8 mouse cellular contexts compared by ENCODE assay signal in the genomic region with DNA sequence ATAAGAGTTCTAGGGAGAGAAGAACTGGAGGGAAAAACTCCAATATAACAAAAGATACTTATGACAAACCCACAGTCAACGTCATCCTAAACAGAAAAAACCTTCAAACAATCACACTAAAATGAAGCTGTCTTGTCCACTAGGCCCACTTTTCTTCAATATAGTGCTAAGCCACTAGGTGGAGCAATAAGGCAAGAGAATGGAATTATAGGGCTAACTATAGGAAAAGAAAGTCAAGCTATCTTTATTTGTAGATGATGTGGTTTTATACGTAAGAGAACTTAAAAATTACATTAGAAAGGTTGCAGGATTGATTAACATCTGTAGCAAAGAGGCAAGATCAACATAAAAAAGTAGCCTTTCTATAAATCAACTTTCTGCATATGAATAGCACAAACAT.
DNase-seq lines count a peak whose midpoint lies in the region; ATAC-seq and TF ChIP-seq lines count a peak whose summit lies in the region.

No protein-coding gene starts in this region.

- no peaks in the 10 kb centered on the region for H3K36me3 ChIP-seq in forebrain, embryonic 13.5 days (ENCODE audit: poor library complexity, severe bottlenecking)
- no peaks in the 10 kb centered on the region for H3K36me3 ChIP-seq in forebrain, embryonic 15.5 days
- no peaks in the 10 kb centered on the region for H3K36me3 ChIP-seq in limb, embryonic 14.5 days (ENCODE audit: control insufficient read depth, insufficient read depth, low read length)
- H3K36me3 ChIP-seq in limb, embryonic 10.5 days = no peaks in the 10 kb centered on the region

- no peak overlapping the region for H3K27ac ChIP-seq in forebrain, embryonic 13.5 days
- H3K27ac ChIP-seq in forebrain, embryonic 15.5 days (replicated peaks) = no peak overlapping the region
- no peak overlapping the region for H3K27ac ChIP-seq in limb, embryonic 14.5 days (replicated peaks; ENCODE audit: low read depth, low read length)
- H3K27ac ChIP-seq in limb, embryonic 10.5 days = no peak overlapping the region

- no peak overlapping the region for H3K4me3 ChIP-seq in forebrain, embryonic 13.5 days
- H3K4me3 ChIP-seq in forebrain, embryonic 15.5 days = no peak overlapping the region
- H3K4me3 ChIP-seq in limb, embryonic 14.5 days (replicated peaks; ENCODE audit: low read length) = no peak overlapping the region
- no peak overlapping the region for H3K4me3 ChIP-seq in limb, embryonic 10.5 days

- no peak overlapping the region for H3K4me2 ChIP-seq in forebrain, embryonic 13.5 days
- H3K4me2 ChIP-seq in forebrain, embryonic 15.5 days (replicated peaks) = no peak overlapping the region
- no peak overlapping the region for H3K4me2 ChIP-seq in limb, embryonic 14.5 days (replicated peaks; ENCODE audit: low read depth, low read length, severe bottlenecking)

- peak; percentile 59; the same call in 1 of the 2 replicates for ATAC-seq in forebrain, embryonic 13.5 days
- ATAC-seq in forebrain, embryonic 15.5 days (replicated peaks) = no peak
- ATAC-seq in limb, embryonic 14.5 days (ENCODE audit: low FRiP score, low read depth) = no peak
- ATAC-seq in activated CD4-positive, CD25-positive, alpha-beta regulatory T cell, adult 4 months = no peak

- H3K9me3 ChIP-seq in forebrain, embryonic 13.5 days (replicated peaks) = no peaks in the 10 kb centered on the region
- no peaks in the 10 kb centered on the region for H3K9me3 ChIP-seq in forebrain, embryonic 15.5 days
- no peaks in the 10 kb centered on the region for H3K9me3 ChIP-seq in limb, embryonic 14.5 days (ENCODE audit: control insufficient read depth, low read length)
- H3K9me3 ChIP-seq in limb, embryonic 10.5 days (replicated peaks) = no peaks in the 10 kb centered on the region

- no peak overlapping the region for H3K9ac ChIP-seq in forebrain, embryonic 13.5 days
- H3K9ac ChIP-seq in forebrain, embryonic 15.5 days (replicated peaks) = no peak overlapping the region
- no peak overlapping the region for H3K9ac ChIP-seq in limb, embryonic 14.5 days (ENCODE audit: low read depth, low read length, severe bottlenecking)

- peak; percentile 73 for DNase-seq in limb, embryonic 14.5 days (ENCODE audit: low spot score)
- DNase-seq in limb, embryonic 10.5 days (ENCODE audit: low spot score) = no peak
- DNase-seq in ZHBTc4 (ENCODE audit: low read depth, low spot score) = peak; percentile 46
- peak; percentile 18 for DNase-seq in induced T-regulatory cell, adult 2 months (ENCODE audit: low read depth)
- no peak for DNase-seq in urinary bladder, postnatal 10 days (ENCODE audit: low spot score)

- H3K27me3 ChIP-seq in forebrain, embryonic 13.5 days = no peaks in the 10 kb centered on the region
- H3K27me3 ChIP-seq in forebrain, embryonic 15.5 days = no peaks in the 10 kb centered on the region
- no peaks in the 10 kb centered on the region for H3K27me3 ChIP-seq in limb, embryonic 14.5 days (ENCODE audit: control insufficient read depth, insufficient read depth, low read length)
- H3K27me3 ChIP-seq in limb, embryonic 10.5 days (ENCODE audit: low read depth, poor library complexity, severe bottlenecking) = no peaks in the 10 kb centered on the region

- TF ChIP-seq POLR2A in limb, embryonic 14.5 days (IDR thresholded peaks at IDR 0.05; ENCODE audit: borderline replicate concordance, extremely low read depth, insufficient read depth, insufficient read length) = no peak

- WGBS in forebrain, embryonic 13.5 days = 28% methylated on average over 2 of the region's 2 CpGs
- 13% methylated on average over 2 of the region's 2 CpGs for WGBS in forebrain, embryonic 15.5 days
- WGBS in limb, embryonic 14.5 days = 20% methylated on average over 2 of the region's 2 CpGs
- 47% methylated on average over 2 of the region's 2 CpGs for WGBS in limb, embryonic 10.5 days

- H3K4me1 ChIP-seq in forebrain, embryonic 13.5 days = no peaks in the 10 kb centered on the region
- H3K4me1 ChIP-seq in forebrain, embryonic 15.5 days = no peaks in the 10 kb centered on the region
- no peaks in the 10 kb centered on the region for H3K4me1 ChIP-seq in limb, embryonic 14.5 days (ENCODE audit: control insufficient read depth, insufficient read depth, low read length)
- no peaks in the 10 kb centered on the region for H3K4me1 ChIP-seq in limb, embryonic 10.5 days

Comparison
In these comparisons a context has a peak if more than half of its experiments do, and no peak if none do; other contexts are left out.
1. DNase-seq: peak in limb, embryonic 14.5 days (single experiment), ZHBTc4 (single experiment) and induced T-regulatory cell, adult 2 months (single experiment); none in limb, embryonic 10.5 days (single experiment) and urinary bladder, postnatal 10 days (single experiment).